Mouse (Mus musculus) liver, embryonic 14.5 days (tissue): Measurements from ENCODE around the gene Tsc1.

Experiments used
- CTCF ChIP-seq: IDR thresholded peaks from 2 replicates; pipeline ENCODE4 v1.5.1; 2016; ENCODE audit warnings: antibody characterized with exemption, low read depth, control low read depth
- EP300 ChIP-seq: IDR thresholded peaks from 2 replicates; pipeline ENCODE4 v1.6.1; 2016; ENCODE audit warnings: antibody characterized with exemption, low read depth

GRCm38 (mm10) chr2:28613599-28613998, 27.4 kb upstream of the Tsc1 start:
- TF ChIP-seq EP300 (no peak), CTCF (no peak)
